Mouse (Mus musculus) urinary bladder, postnatal 0 days (tissue): Measurements from ENCODE around the gene Nacad. TPM values are rescaled to one million over a fixed set of nuclear protein-coding genes. Genes with fewer than 3 reads are reported as not detected.

Source experiments
- polyA plus RNA-seq: library from polyadenylated mRNA; unstranded; fragments of >200 nt; fragmentation: Nextera tagmentation; extraction: Ambion mirVana; gene quantifications from 2 replicates; pipeline ENCODE4 v1.2.1, GENCODE M21; 2015

Gene Nacad
- polyA plus RNA-seq: 37.1 and 43.1 TPM in 2 replicates

DNA sequence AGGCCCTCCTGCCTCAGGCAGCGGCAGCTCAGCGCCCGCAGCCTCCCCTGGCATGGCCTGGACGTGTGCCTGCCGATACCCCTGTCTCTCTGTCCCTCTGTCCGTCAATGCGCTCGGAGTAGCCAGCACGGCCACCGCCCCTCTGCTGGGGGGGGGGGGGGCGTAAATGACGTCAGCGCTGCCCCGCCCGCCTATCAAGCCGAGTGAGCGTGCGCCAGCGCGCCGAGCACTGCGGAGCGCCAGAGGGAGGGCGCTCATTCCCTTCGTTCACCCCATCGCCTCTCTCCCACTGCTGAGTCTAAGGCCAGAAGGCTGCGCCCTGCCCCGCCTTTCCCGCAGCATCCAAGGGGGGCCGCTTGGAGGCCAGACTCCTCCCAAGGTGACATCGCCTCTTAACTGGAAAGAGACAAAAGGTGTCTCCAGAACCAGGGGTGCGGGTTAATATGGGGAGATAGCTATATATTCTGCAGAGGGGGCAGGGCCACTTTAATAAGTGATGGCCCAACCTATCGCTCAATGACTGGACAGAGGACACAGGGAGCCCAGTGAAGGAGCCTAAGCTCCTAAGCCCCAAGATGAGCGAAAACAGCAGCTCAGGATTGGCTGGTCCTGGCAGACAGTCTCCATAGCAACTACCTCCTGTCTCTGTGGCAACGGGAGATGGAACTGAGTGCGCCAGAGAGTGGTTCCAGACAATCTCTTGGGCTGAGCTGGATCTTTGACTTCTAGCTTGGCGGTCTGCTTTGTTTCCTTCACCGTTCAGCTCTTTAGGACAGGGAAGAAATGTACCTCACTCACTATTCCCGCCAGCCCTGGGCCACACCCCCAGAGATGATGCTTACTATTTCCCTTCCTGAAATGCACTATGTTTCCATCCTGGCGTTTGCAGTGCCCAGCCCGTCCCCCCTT, at the start of gene Nacad:
Gene Nacad (minus strand): TSS at position 563 of the 909 bp plus-strand sequence.

GRCm38 (mm10) chr11:6638537-6638936, 32.7 kb upstream of the Nacad start, which contains the start of gene Wap:
TSS of gene Wap (minus strand) at chr11:6638637.

GRCm38 (mm10) chr11:6625478-6626387, 19.9 kb upstream of the Nacad start, which contains the start of gene Tbrg4:
TSS of gene Tbrg4 (minus strand) at chr11:6626067.

Other genes starting within 250 kb of the Nacad start
- 5.5 and 6.1 TPM in 2 replicates for gene Zmiz2, start 217.0 kb downstream of the Nacad start, polyA plus RNA-seq
- 4,730 and 5,487 TPM in 2 replicates for gene Ppia, start 190.6 kb downstream of the Nacad start, polyA plus RNA-seq
- gene H2afv, start 161.6 kb downstream of the Nacad start, polyA plus RNA-seq: 150 and 156 TPM in 2 replicates
- gene Purb, start 130.1 kb downstream of the Nacad start, polyA plus RNA-seq: 21.8 and 26.4 TPM in 2 replicates
- gene Myo1g, start 85.1 kb downstream of the Nacad start, polyA plus RNA-seq: 4.6 and 7.8 TPM in 2 replicates
- 78.9 and 79.6 TPM in 2 replicates for gene Ccm2, start 59.2 kb downstream of the Nacad start, polyA plus RNA-seq
- 20.3 and 22.5 TPM in 2 replicates for gene Tbrg4, start 20.0 kb upstream of the Nacad start, polyA plus RNA-seq
- not detected in 2 replicates for gene Wap, start 32.6 kb upstream of the Nacad start, polyA plus RNA-seq
- 1.9 and 2.0 TPM in 2 replicates for gene Ramp3, start 52.5 kb upstream of the Nacad start, polyA plus RNA-seq
- gene Gm11983, start 231.6 kb upstream of the Nacad start, polyA plus RNA-seq: not detected in 2 replicates